Mouse (Mus musculus): ENCODE results near the gene Crhr1.

DNA sequence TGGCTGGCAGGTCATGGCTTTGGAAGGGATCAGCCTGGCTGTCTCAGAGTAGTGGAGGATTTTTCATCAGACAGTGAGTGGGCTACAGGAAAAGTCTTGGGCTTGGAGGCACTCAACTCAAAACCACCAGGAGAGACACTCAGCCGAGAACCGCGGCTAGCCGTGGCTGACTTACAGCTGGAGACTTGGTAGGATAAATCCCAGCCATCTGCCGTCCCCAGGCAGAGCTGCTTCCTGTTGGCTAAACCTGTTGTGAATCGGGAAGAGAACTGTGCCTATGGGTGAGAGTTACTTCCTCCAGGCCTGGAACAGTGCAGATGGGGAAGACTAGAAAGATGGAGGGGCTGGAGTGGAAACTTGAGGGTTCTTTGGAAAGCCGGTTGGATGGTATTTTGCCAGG, 9.7 kb upstream of the Crhr1 start:
- TF ChIP-seq POLR2A (IDR thresholded peaks at IDR 0.05; ENCODE audit: insufficient read length, low read depth), result no peak
- TF ChIP-seq POLR2AphosphoS2 (IDR thresholded peaks at IDR 0.05; ENCODE audit: insufficient read length, low read depth), result no peak
- TF ChIP-seq USF1 (IDR thresholded peaks at IDR 0.05; ENCODE audit: low read depth), result no peak
- TF ChIP-seq MYOD1 (IDR thresholded peaks at IDR 0.05; ENCODE audit: control insufficient read depth in 1 of 3, insufficient read length in 2 of 3, low read depth in 2 of 3), result no peak
- TF ChIP-seq TCF3 (IDR thresholded peaks at IDR 0.05; ENCODE audit: insufficient read length, low read depth), result no peak
- TF ChIP-seq MAX (IDR thresholded peaks at IDR 0.05; ENCODE audit: low read depth), result no peak
- TF ChIP-seq MYOG (IDR thresholded peaks at IDR 0.05; ENCODE audit: control insufficient read depth in 1 of 3, insufficient read depth in 1 of 3, insufficient read length in 2 of 3, low read depth in 2 of 3), result no peak
- TF ChIP-seq E2F4 (IDR thresholded peaks at IDR 0.05; ENCODE audit: insufficient read depth), result no peak
- TF ChIP-seq CEBPB (IDR thresholded peaks at IDR 0.05; ENCODE audit: insufficient read depth, poor library complexity, severe bottlenecking), result no peak
